Mouse (Mus musculus) kidney, postnatal 0 days (tissue): ENCODE measurements at regions not wholly inside any gene's neighbourhood (a gene's known extent, or its start where the extent isn't known, plus 50 kb on each side); places are given as distances from the start of the nearest gene placed in this dataset.

Experiments used
- ATAC-seq: fragments of 200-750 bp; cut with Nextera tagmentation; replicated peaks from 2 replicates; pipeline ENCODE4 v1.8.0; 2017; ENCODE audit warnings: low read depth, moderate number of reproducible peaks, moderate TSS enrichment, moderate library complexity; ENCODE audit not compliant: low FRiP score
- DNase-seq: peaks from one replicate; pipeline ENCODE4 v3.0.0-alpha.2; 2016; ENCODE audit warnings: low spot score
- H3K27ac ChIP-seq: fragments of 300-500 bp; sonication (generic); 2 replicates; pipeline ENCODE4 v1.5.1; 2014; ENCODE audit warnings: mild to moderate bottlenecking
- H3K27me3 ChIP-seq: fragments of 300-500 bp; sonication (generic); 2 replicates; pipeline ENCODE4 v1.6.1; 2014; ENCODE audit warnings: low read length, mixed read lengths; ENCODE audit not compliant: insufficient read depth
- H3K36me3 ChIP-seq: fragments of 300-500 bp; sonication (generic); 2 replicates; pipeline ENCODE4 v1.6.1; 2014; ENCODE audit warnings: low read length, mixed read lengths; ENCODE audit not compliant: insufficient read depth
- H3K4me1 ChIP-seq: fragments of 300-500 bp; sonication (generic); replicated peaks from 2 replicates; pipeline ENCODE4 v1.6.1; 2014; ENCODE audit warnings: antibody characterized with exemption, low read length, mixed read lengths; ENCODE audit not compliant: insufficient read depth
- H3K4me2 ChIP-seq: fragments of 300-500 bp; sonication (generic); 2 replicates; pipeline ENCODE4 v1.6.1; 2014; ENCODE audit warnings: mild to moderate bottlenecking, low read length, moderate library complexity, mixed read lengths
- H3K4me3 ChIP-seq: fragments of 300-500 bp; sonication (generic); replicated peaks from 2 replicates; pipeline ENCODE4 v1.5.1; 2014; ENCODE audit warnings: low read depth, low read length
- H3K9ac ChIP-seq: fragments of 300-500 bp; sonication (generic); 2 replicates; pipeline ENCODE4 v1.6.1; 2014; ENCODE audit warnings: low read depth, low read length
- H3K9me3 ChIP-seq: fragments of 300-500 bp; sonication (generic); replicated peaks from 2 replicates; pipeline ENCODE4 v1.6.1; 2016; ENCODE audit warnings: low read length, inconsistent platforms, mixed read lengths
- CTCF ChIP-seq: IDR thresholded peaks from 2 replicates; pipeline ENCODE4 v1.5.1; 2016; ENCODE audit warnings: antibody characterized with exemption, low read depth, mild to moderate bottlenecking, moderate library complexity
- WGBS: fragments of 180-500 bp; shearing (Covaris S2); extraction: QIAGEN DNeasy Blood & Tissue Kit; methylation state at CpG from one replicate; pipeline ENCODE4 v1.1.7; 2014; 5-methylcytosine and 5-hydroxymethylcytosine counted together

DNA sequence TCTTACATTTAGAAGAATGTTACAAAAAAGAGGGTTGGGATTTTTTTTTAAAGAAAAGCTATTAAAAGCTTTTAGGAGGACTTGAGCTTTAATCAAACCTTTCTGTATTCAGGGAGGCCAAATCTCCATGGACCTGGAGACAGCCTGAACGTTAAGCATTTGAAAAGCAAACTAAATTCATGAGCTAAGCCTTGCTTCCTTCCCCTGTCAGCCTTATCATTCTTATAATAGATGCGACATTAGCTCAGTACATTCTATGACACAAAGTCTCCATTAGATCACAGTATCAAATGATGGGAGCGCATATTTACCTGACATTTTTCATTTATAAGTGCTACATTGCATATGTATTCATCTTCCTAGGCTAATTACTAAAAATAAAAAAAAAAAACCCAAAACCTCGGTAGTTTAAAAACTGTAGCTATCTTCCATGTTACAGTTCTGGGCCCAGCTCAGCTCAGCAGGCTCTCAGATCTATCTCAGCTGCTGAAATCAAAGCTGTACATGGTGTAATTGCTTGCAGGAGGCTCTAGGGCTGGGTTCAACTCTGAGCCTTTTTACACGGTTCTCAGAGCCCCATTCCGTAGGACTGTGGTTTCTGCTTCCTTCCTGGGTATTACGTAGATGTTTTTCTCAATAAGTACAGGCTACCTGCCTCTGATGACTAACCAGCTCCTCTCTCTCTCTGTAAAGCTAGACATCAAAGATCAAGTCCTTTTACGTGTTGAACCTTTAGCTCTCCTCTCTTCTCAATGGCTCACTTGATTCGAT, 50.2 kb upstream of the Tmem26 start:
- no peaks in the 10 kb centered on the region for H3K9me3 ChIP-seq
- 71% methylated on average over 9 of the region's 9 CpGs for WGBS
- H3K27ac ChIP-seq: no peak overlapping the region
- H3K36me3 ChIP-seq: no peaks in the 10 kb centered on the region
- no peaks in the 10 kb centered on the region for H3K27me3 ChIP-seq
- no peak for TF ChIP-seq CTCF
- H3K4me2 ChIP-seq: no peak overlapping the region
- no peak overlapping the region for H3K9ac ChIP-seq
- no peak overlapping the region for H3K4me3 ChIP-seq
- no peaks in the 10 kb centered on the region for H3K4me1 ChIP-seq
- DNase-seq (no peak), ATAC-seq (no peak)
